ENCODE assay signal across 8 mouse cellular contexts in the genomic region with DNA sequence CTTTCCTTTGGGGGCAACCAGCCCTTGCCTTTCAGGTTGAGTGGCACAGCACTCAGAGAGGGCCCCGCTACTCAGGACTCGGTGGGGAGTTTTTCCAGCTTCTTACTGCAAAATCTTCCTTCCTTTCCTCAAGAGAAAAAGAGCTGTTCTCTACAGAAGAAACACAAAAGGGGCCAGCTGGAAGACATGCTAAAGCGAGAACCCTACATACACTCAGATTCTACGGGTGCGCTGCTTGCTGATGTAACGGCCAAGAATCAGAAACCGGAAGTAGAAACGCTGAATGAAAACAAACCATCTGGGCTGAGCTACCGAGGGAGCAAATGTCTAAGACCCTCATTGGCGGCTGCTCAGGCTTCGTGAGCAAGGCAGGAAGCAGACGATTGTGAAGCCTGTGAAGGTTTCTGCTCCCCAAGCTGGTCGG.
DNase-seq lines count a peak whose midpoint lies in the region; ATAC-seq and TF ChIP-seq lines count a peak whose summit lies in the region.

No protein-coding gene starts in this region.

- TF ChIP-seq CTCF in kidney, adult 2 months (conservative IDR thresholded peaks at IDR 0.05; ENCODE audit: insufficient read depth, insufficient read length, low read depth, low read length): no peak

- H3K4me2 ChIP-seq in lung, embryonic 16.5 days (ENCODE audit: low read depth, low read length): peak overlapping the region; percentile 47

- H3K4me3 ChIP-seq in kidney, adult 2 months (ENCODE audit: insufficient read depth, low read depth, low read length): no peak overlapping the region
- H3K4me3 ChIP-seq in lung, embryonic 16.5 days (ENCODE audit: low read length): peak overlapping the region; percentile 9

- no peaks in the 10 kb centered on the region for H3K9me3 ChIP-seq in lung, embryonic 16.5 days (ENCODE audit: control insufficient read depth, low read length)

- no peaks in the 10 kb centered on the region for H3K27me3 ChIP-seq in kidney, adult 2 months (replicated peaks; ENCODE audit: control insufficient read depth, insufficient read depth, low read length)
- H3K27me3 ChIP-seq in lung, embryonic 16.5 days (ENCODE audit: control insufficient read depth, insufficient read depth, low read depth, low read length): no peaks in the 10 kb centered on the region

- H3K4me1 ChIP-seq in kidney, adult 2 months (ENCODE audit: control insufficient read depth, insufficient read depth, low read length): peaks cover 29% of the 10 kb centered on the region
- peaks cover 15% of the 10 kb centered on the region for H3K4me1 ChIP-seq in lung, embryonic 16.5 days (replicated peaks; ENCODE audit: control insufficient read depth, insufficient read depth, low read length)

- WGBS in kidney, adult 2 months: 40% methylated on average over 13 of the region's 13 CpGs
- WGBS in lung, embryonic 16.5 days: 24% methylated on average over 13 of the region's 13 CpGs

- ATAC-seq in frontal cortex, adult (ENCODE audit: low TSS enrichment): peak; percentile 90
- ATAC-seq in granulocyte monocyte progenitor cell, adult 5-6 weeks (replicated peaks; ENCODE audit: poor library complexity, severe bottlenecking): peak; percentile 82
- ATAC-seq in lung, embryonic 16.5 days (ENCODE audit: low read depth): peak; percentile 84

- peak overlapping the region; percentile 99 for H3K27ac ChIP-seq in kidney, adult 2 months (ENCODE audit: insufficient read depth, low read depth, low read length)
- peak overlapping the region; percentile 34 for H3K27ac ChIP-seq in lung, embryonic 16.5 days (ENCODE audit: low read length)

- no peak for TF ChIP-seq POLR2A in kidney, adult 2 months (IDR thresholded peaks at IDR 0.05; ENCODE audit: low read depth, low read length)

- H3K36me3 ChIP-seq in kidney, adult 2 months (ENCODE audit: control insufficient read depth, insufficient read depth, low read length): no peaks in the 10 kb centered on the region
- no peaks in the 10 kb centered on the region for H3K36me3 ChIP-seq in lung, embryonic 16.5 days (ENCODE audit: control insufficient read depth, insufficient read depth, low read length)

- H3K9ac ChIP-seq in lung, embryonic 16.5 days (ENCODE audit: low read length): peak overlapping the region; percentile 12

- DNase-seq in frontal cortex, postnatal 14 days (ENCODE audit: low spot score in 2 of 2): no peak
- peak; percentile 85 for DNase-seq in T-cell, adult 2 months (ENCODE audit: low spot score)
- peak; percentile 40 for DNase-seq in kidney, adult 2 months
- DNase-seq in spleen, postnatal 4 days (ENCODE audit: low spot score in 2 of 2): peak; percentile 42 to 75
- DNase-seq in frontal cortex, postnatal 36 days (ENCODE audit: low spot score in 2 of 2): no peak

Comparison
In these comparisons a context has a peak if more than half of its experiments do, and no peak if none do; other contexts are left out.
1. DNase-seq: peak in T-cell, adult 2 months (single experiment), kidney, adult 2 months (single experiment) and spleen, postnatal 4 days (2 of 2); none in frontal cortex, postnatal 14 days (0 of 2) and frontal cortex, postnatal 36 days (0 of 2).
2. Peak in every context shown above with its lines, with median percentiles within 50 percentile points of each other: ATAC-seq.